Mouse (Mus musculus): ENCODE results near the gene Cyp2b10. TPM values are rescaled to one million over a fixed set of nuclear protein-coding genes. Genes with fewer than 3 reads are reported as not detected.

Gene Cyp2b10
- total RNA-seq (2014; rRNA removed) (not detected in 2 replicates), polyA plus RNA-seq (2015; fragmentation: Nextera tagmentation; extraction: Ambion mirVana) (not detected in 2 replicates)

DNA sequence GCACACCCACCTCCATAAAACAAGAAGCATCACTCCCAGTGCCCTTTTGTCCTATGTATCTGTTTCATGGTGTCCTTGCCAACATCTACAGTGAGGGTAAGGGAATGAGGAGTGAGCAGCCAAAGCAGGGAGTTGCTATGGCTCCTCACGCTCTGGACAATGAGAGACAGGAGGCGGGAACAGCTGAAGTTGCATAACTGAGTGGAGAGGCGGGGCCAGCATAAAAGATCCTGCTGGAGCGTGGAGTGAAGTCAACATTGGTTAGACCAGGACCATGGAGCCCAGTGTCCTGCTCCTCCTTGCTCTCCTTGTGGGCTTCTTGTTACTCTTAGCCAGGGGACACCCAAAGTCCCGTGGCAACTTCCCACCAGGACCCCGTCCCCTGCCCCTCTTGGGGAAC, at the start of gene Cyp2b10:
TSS of gene Cyp2b10 (plus strand) at position 210 of the 400 bp plus-strand sequence.
- Histone ChIP-seq H3K9ac (replicated peaks; ENCODE audit: low read length, poor library complexity, severe bottlenecking) (no peak within 1 kb of the TSS), H3K9me3 (ENCODE audit: low read length) (no peaks in the 10 kb centered on the region), H3K27me3 (ENCODE audit: insufficient read depth, low read length) (no peaks in the 10 kb centered on the region), H3K36me3 (ENCODE audit: insufficient read depth, low read length) (no peaks in the 10 kb centered on the region), H3K4me3 (ENCODE audit: low read depth, low read length) (no peak within 1 kb of the TSS), H3K4me2 (ENCODE audit: low read depth, low read length, poor library complexity, severe bottlenecking) (no peak within 1 kb of the TSS), H3K4me1 (ENCODE audit: insufficient read depth, low read length) (no peaks in the 10 kb centered on the region), H3K27ac (ENCODE audit: low read depth, low read length) (no peak within 1 kb of the TSS)
- no peak for DNase-seq (ENCODE audit: low spot score)
- WGBS: 72% methylated on average over 6 of the region's 6 CpGs
- no peak for TF ChIP-seq CTCF (IDR thresholded peaks at IDR 0.05)
- no peak for ATAC-seq (ENCODE audit: low FRiP score)

DNA sequence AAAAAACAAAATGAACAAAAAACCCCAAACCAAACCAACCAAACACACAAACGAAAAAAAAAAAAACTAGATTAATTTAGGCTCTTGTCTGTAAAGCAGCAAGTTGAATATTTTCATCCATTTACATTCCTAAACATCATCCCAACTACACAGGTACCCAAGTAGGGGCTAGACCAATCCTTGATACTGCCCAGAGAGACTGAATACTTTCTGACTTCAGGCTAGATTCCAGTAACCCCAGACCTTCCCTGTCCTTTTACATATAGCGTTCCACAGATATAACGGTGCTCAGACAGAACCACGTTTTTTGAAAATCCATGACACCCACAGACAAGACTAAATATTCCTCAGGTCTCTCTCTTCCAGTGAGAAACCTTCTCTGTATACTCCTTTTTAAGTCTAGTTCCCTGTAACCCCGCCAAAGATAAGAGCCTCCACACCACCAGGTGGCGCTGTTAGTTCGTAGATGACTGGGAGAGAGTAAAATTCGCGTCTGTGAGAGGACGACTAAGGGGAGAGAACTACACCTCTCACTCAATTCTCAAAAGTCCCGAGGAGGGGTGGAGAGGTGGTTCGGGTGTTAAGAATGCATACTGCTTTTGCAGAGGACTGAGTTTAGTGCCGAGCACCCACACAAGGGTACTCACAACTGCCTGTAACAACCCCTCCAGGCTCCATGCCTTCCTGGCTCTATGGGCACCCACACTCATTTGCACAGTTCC, 49.5 kb upstream of the Cyp2b10 start:
- Histone ChIP-seq H3K4me1 (ENCODE audit: insufficient read depth, low read length) (no peaks in the 10 kb centered on the region), H3K27me3 (ENCODE audit: insufficient read depth, low read length) (no peaks in the 10 kb centered on the region), H3K36me3 (ENCODE audit: insufficient read depth, low read length) (no peaks in the 10 kb centered on the region), H3K4me2 (ENCODE audit: low read depth, low read length, poor library complexity, severe bottlenecking) (peak overlapping the region; percentile 71), H3K9ac (replicated peaks; ENCODE audit: low read length, poor library complexity, severe bottlenecking) (peak overlapping the region; percentile 60), H3K9me3 (ENCODE audit: low read length) (no peaks in the 10 kb centered on the region), H3K27ac (ENCODE audit: low read depth, low read length) (peak overlapping the region; percentile 51), H3K4me3 (ENCODE audit: low read depth, low read length) (peak overlapping the region; percentile 54)
- peak; percentile 89 for TF ChIP-seq CTCF (IDR thresholded peaks at IDR 0.05)
- ATAC-seq (ENCODE audit: low FRiP score): peak; percentile 88
- 10% methylated on average over 13 of the region's 13 CpGs for WGBS
- peak; percentile 91 for DNase-seq (ENCODE audit: low spot score)

- ATAC-seq (ENCODE audit: low FRiP score) (peak; percentile 68; the same call in 1 of the 2 replicates), DNase-seq (ENCODE audit: low spot score) (peak; percentile 25)
- Histone ChIP-seq H3K4me3 (ENCODE audit: low read depth, low read length) (peak overlapping the region; percentile 54), H3K4me1 (ENCODE audit: insufficient read depth, low read length) (no peaks in the 10 kb centered on the region), H3K9ac (replicated peaks; ENCODE audit: low read length, poor library complexity, severe bottlenecking) (peak overlapping the region; percentile 60), H3K4me2 (ENCODE audit: low read depth, low read length, poor library complexity, severe bottlenecking) (peak overlapping the region; percentile 71), H3K27ac (ENCODE audit: low read depth, low read length) (peak overlapping the region; percentile 51), H3K9me3 (ENCODE audit: low read length) (no peaks in the 10 kb centered on the region), H3K36me3 (ENCODE audit: insufficient read depth, low read length) (no peaks in the 10 kb centered on the region), H3K27me3 (ENCODE audit: insufficient read depth, low read length) (no peaks in the 10 kb centered on the region)
- 22% methylated on average over 11 of the region's 11 CpGs for WGBS
- TF ChIP-seq CTCF (IDR thresholded peaks at IDR 0.05): no peak
Measured at GRCm38 (mm10) chr7:25848444-25848812, 49.0 kb upstream of the Cyp2b10 start.

DNA sequence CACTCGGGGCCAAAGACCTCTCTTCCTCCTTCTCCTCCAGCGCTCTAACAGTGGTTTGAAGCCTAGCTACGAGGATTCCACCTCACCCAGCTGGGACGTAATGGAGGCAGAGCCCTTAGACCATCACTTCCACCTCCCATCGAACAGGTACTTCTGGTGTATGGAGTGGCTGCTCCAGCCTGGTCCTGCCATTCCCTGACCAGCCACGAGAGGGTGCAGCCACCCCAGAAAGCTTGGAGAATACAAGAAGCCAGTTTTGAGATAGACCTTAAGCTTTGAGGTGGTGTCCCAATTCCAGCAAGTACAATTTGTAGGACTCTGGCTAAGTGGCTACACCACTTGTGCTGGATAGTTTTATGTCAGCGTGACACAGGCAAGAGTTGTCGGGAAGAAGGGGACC, 42.3 kb upstream of the Cyp2b10 start:
- no peak overlapping the region for H3K27ac ChIP-seq (ENCODE audit: low read depth, low read length)
- H3K36me3 ChIP-seq (ENCODE audit: insufficient read depth, low read length): no peaks in the 10 kb centered on the region
- DNase-seq (ENCODE audit: low spot score) (peak; percentile 11), ATAC-seq (ENCODE audit: low FRiP score) (no peak)
- TF ChIP-seq CTCF (IDR thresholded peaks at IDR 0.05): peak; percentile 77
- 35% methylated on average over 8 of the region's 8 CpGs for WGBS
- no peak overlapping the region for H3K9ac ChIP-seq (replicated peaks; ENCODE audit: low read length, poor library complexity, severe bottlenecking)
- H3K4me2 ChIP-seq (ENCODE audit: low read depth, low read length, poor library complexity, severe bottlenecking): no peak overlapping the region
- no peaks in the 10 kb centered on the region for H3K4me1 ChIP-seq (ENCODE audit: insufficient read depth, low read length)
- no peaks in the 10 kb centered on the region for H3K9me3 ChIP-seq (ENCODE audit: low read length)
- H3K27me3 ChIP-seq (ENCODE audit: insufficient read depth, low read length): no peaks in the 10 kb centered on the region
- no peak overlapping the region for H3K4me3 ChIP-seq (ENCODE audit: low read depth, low read length)

DNA sequence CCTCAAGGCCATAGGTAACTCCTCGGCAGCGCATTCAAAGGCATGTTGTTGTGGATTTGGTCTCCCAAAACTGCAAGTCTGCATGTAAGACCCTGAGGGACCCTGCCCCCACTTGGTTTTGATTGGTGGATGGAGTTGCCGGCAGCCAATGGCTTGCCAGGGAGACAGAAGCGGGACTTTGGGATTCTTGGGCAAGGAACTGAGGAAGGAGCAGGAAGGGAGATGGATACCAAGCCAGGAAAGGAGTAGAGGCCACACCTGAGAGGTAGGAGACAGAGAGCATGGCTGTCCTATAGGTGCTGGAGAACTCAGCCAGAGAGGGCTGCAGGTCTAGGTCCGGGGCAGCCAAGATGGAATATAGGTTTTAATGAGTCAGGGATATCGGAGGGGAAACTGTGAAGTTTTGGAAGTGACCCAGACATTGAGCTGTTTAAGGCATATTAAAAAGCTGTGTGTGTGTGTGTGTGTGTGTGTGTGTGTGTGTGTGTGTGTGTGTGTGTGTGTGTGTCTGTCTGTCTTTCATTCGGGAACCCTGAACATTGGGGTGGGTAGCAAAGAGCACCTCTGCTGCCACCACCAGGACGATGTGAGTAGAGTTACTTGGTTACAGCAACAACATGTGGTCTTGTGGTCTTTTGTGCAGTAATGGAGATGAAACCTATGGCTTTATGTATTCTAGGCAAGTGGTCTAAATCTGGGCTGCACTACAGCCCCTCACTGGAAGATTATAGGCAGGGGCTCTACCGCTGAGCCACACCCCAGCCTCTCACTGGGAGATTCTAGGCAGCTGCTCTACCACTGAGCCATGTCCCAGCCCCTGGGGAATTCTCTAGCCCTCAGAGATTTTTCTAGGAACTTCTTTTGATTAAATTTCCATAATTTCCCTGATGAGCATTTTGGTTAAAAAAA, 37.2 kb upstream of the Cyp2b10 start:
- peak; percentile 8 for DNase-seq (ENCODE audit: low spot score)
- WGBS: 18% methylated on average over 8 of the region's 9 CpGs

More for the DNA sequence above, 37.2 kb upstream of the Cyp2b10 start:
- Histone ChIP-seq H3K4me1 (ENCODE audit: insufficient read depth, low read length) (no peaks in the 10 kb centered on the region), H3K9me3 (ENCODE audit: low read length) (no peaks in the 10 kb centered on the region), H3K27ac (ENCODE audit: low read depth, low read length) (no peak overlapping the region), H3K4me2 (ENCODE audit: low read depth, low read length, poor library complexity, severe bottlenecking) (no peak overlapping the region), H3K27me3 (ENCODE audit: insufficient read depth, low read length) (no peaks in the 10 kb centered on the region), H3K36me3 (ENCODE audit: insufficient read depth, low read length) (no peaks in the 10 kb centered on the region), H3K9ac (replicated peaks; ENCODE audit: low read length, poor library complexity, severe bottlenecking) (no peak overlapping the region), H3K4me3 (ENCODE audit: low read depth, low read length) (no peak overlapping the region)
- TF ChIP-seq CTCF (IDR thresholded peaks at IDR 0.05): peak; percentile 32
- no peak for ATAC-seq (ENCODE audit: low FRiP score)
